Mouse (Mus musculus) brown adipose tissue, adult 24 weeks (tissue): Measurements from ENCODE around the gene Ica1. TPM values are rescaled to one million over a fixed set of nuclear protein-coding genes. Genes with fewer than 3 reads are reported as not detected.
A peak's percentile ranks its signal among the peaks of the same experiment; 100 is the strongest.

ENCODE experiments used
- H3K27ac ChIP-seq: fragments of 200-500 bp; replicated peaks from 2 replicates; pipeline ENCODE4 v1.5.1; 2012; ENCODE audit warnings: low read depth, mild to moderate bottlenecking, low read length
- H3K4me1 ChIP-seq: fragments of 200-500 bp; 2 replicates; pipeline ENCODE4 v1.6.1; 2012; ENCODE audit warnings: low read length, mixed read lengths; ENCODE audit not compliant: control insufficient read depth, insufficient read depth, insufficient read length
- H3K4me3 ChIP-seq: fragments of 200-500 bp; 2 replicates; pipeline ENCODE4 v1.5.1; 2012; ENCODE audit warnings: low read depth, mild to moderate bottlenecking, low read length, moderate library complexity; ENCODE audit not compliant: insufficient read depth
- polyA plus RNA-seq: library from polyadenylated mRNA; stranded (reverse); fragments of >200 nt; gene quantifications from 2 replicates; pipeline ENCODE4 v1.2.4, GENCODE M21; 2012; ENCODE audit not compliant: missing spikeins, insufficient read depth, insufficient read length

Ica1 gene
- polyA plus RNA-seq, 1 experiment, result 5.5 TPM

DNA sequence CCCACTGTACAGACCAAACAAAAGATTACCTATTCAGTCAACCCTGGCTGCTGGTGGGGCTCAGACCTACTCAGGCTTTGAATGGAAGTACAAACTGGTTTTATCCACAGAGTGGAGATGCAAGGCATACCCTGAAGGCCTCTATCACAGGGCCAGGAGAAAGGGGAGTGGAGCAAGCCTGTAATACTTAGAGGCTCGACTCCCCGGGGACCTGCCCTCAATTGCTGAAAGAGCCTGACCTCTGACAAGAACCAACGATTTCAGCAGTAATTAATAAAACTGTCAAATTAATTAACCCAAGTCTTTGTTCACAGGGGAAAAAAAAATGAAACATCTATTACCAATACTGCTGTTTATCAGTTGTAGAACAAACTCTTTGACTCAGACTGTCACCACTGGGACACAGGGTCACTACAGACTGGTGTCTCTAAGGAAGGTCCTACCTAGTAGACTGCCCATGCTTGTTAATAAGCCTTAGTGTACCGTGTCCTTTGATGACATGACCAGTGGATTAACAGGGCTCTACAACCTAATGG is 46.6 kb downstream of the Ica1 start:
- H3K4me3 ChIP-seq, result no peak overlapping the region
- H3K27ac ChIP-seq, result no peak overlapping the region
- H3K4me1 ChIP-seq, result no peaks in the 10 kb centered on the region

- Histone ChIP-seq H3K4me3 (no peak overlapping the region), H3K27ac (no peak overlapping the region), H3K4me1 (no peaks in the 10 kb centered on the region)
These were observed 47.9 kb downstream of the Ica1 start for GRCm38 (mm10) chr6:8730433-8730832.

GRCm38 (mm10) chr6:8727806-8728205 is 50.5 kb downstream of the Ica1 start:
- no peak overlapping the region for H3K4me3 ChIP-seq
- H3K4me1 ChIP-seq, result no peaks in the 10 kb centered on the region
- no peak overlapping the region for H3K27ac ChIP-seq

DNA sequence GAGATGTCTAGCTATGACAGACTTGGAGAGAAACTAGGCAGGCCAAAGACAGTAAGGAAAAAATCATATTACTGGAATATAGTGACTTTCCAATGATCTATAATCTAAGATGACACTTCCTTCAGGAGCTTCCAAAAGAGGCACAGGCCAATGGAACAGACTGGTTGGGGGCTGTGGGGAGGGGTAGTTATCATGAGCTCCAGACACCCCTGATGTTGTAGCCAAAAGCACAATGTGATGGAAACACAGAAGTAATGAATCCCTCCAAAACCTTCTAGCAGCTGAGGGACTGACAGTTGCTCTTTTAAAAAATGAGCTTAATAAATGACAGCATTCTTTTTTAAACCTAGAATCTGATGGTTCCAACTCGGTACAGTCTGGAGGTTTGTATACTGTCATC is 52.7 kb downstream of the Ica1 start:
- Histone ChIP-seq H3K4me3 (no peak overlapping the region), H3K27ac (no peak overlapping the region), H3K4me1 (no peaks in the 10 kb centered on the region)

DNA sequence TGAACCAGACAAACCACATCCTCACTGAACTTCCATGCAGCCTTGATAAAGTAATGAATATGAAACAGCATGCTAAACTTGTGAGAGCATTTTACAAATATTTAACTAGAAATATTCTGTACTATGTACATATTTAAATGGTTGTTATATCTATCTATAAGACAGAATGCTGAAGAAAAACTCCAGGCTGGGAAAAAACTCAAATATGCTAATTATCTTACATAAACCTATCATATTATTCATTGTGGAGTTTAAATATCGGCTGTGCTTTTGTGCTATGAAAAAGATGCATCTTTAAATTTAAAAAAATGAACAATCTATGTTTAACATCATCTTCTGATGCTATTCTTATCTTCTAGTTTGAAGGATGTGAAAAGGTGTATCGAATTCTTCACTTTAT is 58.6 kb downstream of the Ica1 start:
- Histone ChIP-seq H3K27ac (no peak overlapping the region), H3K4me3 (no peak overlapping the region), H3K4me1 (no peaks in the 10 kb centered on the region)

GRCm38 (mm10) chr6:8717967-8718366 is 60.3 kb downstream of the Ica1 start:
- no peaks in the 10 kb centered on the region for H3K4me1 ChIP-seq
- no peak overlapping the region for H3K4me3 ChIP-seq
- no peak overlapping the region for H3K27ac ChIP-seq

DNA sequence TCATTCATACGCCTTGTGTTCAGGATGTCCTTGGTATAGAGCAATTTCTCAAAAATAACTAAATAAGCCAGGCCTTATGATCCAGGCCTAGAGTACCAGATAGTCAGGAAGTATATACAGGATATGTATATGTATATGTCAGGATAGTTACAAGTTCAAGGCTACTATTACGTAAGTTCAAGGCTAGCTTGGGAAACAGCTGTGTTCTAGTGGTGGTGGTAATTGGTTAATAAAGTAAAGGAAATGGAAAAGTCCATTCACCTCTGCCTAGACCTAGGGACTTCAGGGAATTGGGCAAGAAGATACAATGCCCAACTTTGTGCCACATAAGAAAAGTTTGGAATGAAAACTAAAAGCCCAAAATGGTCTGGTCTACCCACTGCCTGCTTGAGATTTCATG is 61.7 kb downstream of the Ica1 start:
- H3K27ac ChIP-seq, result peak overlapping the region; percentile 56
- no peak overlapping the region for H3K4me3 ChIP-seq

GRCm38 (mm10) chr6:8711246-8711645 is 67.0 kb downstream of the Ica1 start:
- no peak overlapping the region for H3K27ac ChIP-seq
- H3K4me3 ChIP-seq, result no peak overlapping the region
- no peaks in the 10 kb centered on the region for H3K4me1 ChIP-seq

More for the DNA sequence above, 61.7 kb downstream of the Ica1 start:
- no peaks in the 10 kb centered on the region for H3K4me1 ChIP-seq

DNA sequence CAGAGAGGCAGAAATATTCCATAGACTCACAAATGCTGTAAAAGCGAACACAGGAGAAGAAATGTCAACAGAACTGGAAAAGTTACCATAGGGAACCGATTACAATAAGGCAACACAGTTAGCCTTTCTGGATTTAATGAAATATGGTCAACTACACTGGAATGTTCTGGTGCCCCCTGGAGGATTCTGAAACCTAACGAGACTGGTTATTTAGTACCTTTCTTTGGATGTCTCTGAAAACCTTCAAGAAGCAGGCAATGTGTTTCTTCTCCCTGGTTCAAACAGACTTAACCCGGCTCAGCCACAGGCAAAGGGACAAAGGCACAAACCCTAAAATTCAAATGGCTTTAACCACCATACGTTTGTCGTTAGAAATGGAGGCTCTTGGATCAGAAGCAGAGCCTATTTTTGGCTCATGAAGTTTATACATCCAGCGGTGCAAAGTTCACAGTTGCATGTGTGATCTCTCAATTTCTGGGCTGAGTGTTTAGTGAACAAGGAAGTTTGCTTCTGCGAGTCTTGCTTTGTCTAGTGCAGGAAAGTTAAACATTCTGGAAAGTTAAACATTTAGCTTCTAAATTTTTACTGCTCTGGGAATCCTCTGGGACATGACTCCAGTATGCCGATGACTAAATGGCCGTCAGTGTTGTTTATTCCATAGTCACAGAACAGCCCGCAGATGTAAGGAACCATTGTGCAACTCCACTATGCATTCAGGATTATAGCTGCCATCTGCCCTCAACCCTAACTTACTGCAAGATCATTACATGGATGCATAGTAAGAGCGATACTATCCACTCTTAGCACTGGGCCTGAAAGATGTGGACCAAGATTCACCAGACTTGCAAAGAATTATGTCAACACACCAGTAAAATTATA is 83.4 kb downstream of the Ica1 start:
- no peaks in the 10 kb centered on the region for H3K4me1 ChIP-seq
- no peak overlapping the region for H3K4me3 ChIP-seq
- no peak overlapping the region for H3K27ac ChIP-seq

DNA sequence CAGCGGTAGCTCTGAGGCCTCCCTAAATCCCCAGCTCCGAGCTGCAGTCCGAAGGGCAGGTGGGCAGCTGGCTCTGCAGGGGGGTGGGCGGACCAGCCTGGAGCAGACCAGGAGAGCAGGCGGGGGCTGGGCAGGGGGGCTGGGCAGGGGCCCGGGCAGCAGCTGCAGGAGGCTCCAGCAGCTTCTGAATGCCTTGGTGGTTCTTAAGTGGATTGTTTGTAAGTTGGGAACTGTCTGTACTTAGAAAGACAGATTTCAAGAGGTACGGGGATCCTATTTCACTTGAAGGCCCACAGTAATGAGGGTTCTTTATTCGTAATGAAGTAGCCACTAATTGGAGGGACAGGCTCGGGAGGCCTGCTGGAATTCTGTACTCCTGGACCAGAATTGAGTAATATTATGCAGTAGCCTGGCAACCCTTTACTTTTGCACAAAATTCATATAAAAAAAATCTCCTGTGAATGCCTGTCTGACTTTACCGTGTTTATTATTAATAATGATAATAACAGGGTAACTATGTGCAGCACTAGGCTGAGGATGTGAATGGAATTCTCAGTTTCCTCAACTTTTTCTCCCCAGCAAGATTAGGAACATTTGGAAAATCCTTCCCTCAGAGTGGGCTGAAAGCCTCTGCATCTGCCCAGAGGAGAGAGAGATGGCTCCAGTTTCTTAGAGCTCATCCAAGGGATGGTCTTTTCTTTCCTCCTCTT is 84.2 kb downstream of the Ica1 start:
- H3K4me3 ChIP-seq, result no peak overlapping the region
- H3K4me1 ChIP-seq, result no peaks in the 10 kb centered on the region
- no peak overlapping the region for H3K27ac ChIP-seq

DNA sequence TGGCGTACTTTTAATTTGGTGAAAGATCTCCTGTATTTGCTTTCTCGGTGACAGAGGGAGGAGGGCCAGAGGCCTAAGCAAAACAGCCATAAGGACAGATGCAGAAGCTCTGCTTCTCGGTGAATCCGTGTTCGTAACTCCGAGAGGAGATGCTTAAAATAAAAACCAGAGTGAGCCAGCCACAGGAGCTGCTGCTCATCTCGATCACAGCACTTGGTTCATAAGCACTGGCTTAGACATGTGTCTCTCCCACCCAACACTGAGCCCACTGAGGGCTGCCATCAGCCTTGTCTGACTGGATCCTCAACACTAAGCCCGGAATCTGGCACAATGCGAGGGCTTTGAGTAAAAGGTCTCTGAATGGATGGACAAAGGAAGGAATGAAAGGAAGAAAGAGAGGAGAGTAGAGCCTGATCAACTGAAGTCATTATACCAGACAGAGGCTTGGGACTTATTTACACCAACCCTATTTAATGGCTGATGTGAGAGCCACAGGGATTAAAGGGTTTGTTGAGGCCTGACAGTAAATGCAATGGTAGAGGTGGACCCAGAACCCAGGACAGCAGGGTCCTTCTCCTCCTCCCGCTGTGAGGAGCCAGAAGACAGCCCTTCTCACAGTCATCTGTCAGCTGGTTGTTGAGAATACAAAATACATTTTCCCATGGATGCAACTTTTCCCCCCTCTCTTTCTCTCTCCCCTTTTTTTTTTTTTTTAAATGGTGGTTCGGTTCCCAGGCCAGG is 85.0 kb downstream of the Ica1 start:
- H3K4me3 ChIP-seq, result no peak overlapping the region
- H3K27ac ChIP-seq, result no peak overlapping the region
- H3K4me1 ChIP-seq, result no peaks in the 10 kb centered on the region

- H3K4me1 ChIP-seq, result peaks cover 2% of the 10 kb centered on the region; the same call in 1 of the 2 replicates
- no peak overlapping the region for H3K27ac ChIP-seq
- no peak overlapping the region for H3K4me3 ChIP-seq
These were observed 86.9 kb downstream of the Ica1 start for GRCm38 (mm10) chr6:8691199-8691975.

DNA sequence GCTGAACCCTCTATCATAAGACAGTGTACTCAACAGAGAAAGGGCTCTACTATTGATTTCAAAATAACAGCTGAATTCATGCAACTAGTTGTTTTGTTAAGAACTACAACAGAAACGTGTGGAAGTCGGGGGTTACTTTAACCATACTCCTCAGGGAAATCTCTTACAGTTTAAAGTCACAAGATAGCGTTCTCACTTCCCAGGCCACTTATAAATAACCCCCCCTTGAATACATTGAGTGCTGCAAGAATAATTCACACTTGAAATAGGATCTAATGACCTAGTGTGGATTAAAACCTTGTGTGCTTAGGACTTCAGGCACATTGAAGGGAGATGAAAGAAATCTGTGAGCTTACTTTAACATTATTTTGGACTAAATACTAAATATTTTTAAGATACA is 87.8 kb downstream of the Ica1 start:
- no peak overlapping the region for H3K27ac ChIP-seq
- peaks cover 3% of the 10 kb centered on the region; the same call in 1 of the 2 replicates for H3K4me1 ChIP-seq

More for the DNA sequence above, 87.8 kb downstream of the Ica1 start:
- no peak overlapping the region for H3K4me3 ChIP-seq
